Mouse (Mus musculus): Measurements from ENCODE around the gene AL731706.2. TPM values are rescaled to one million over a fixed set of nuclear protein-coding genes. Genes with fewer than 3 reads are reported as not detected.

AL731706.2 gene
- total and polyA plus RNA-seq, 3 experiments = 51.2 TPM; not detected in 2

DNA sequence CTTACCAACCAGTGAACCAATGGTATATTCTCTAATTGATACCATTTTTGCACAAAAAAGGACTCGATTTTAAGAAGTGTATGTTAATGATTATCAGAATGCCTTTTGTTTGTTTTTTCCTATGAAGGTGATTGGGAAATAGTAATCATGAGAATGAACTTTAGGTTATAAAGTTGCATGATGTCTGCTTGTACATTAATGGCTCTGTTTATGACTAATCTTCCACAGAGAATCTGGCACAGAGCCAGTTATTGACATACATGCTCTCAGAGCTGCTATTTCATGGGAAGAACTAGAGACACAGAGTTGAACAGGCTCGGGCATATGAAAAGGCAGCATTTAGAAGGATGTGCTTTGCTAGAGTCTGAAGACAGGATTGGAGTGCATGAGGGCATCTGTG lies 10.7 kb upstream of the AL731706.2 start:
- no peak overlapping the region for H3K9ac ChIP-seq (ENCODE audit: control insufficient read depth, low read depth, low read length, poor library complexity, severe bottlenecking)
- no peak for TF ChIP-seq POLR2A (IDR thresholded peaks at IDR 0.05; ENCODE audit: control insufficient read depth in 1 of 2, insufficient read depth in 1 of 2, low read depth in 1 of 2, low read length in 2 of 2, poor library complexity in 1 of 2)
- TF ChIP-seq BHLHE40 (IDR thresholded peaks at IDR 0.05; ENCODE audit: borderline replicate concordance, low read depth, low read length) = no peak
- no peak overlapping the region for H3K4me3 ChIP-seq (ENCODE audit: control insufficient read depth in 1 of 2, insufficient read depth in 1 of 2, low read depth in 2 of 2, low read length in 2 of 2)
- DNase-seq (ENCODE audit: low read depth, low spot score) = peak; percentile 41
- no peaks in the 10 kb centered on the region for H3K27me3 ChIP-seq (ENCODE audit: control insufficient read depth in 1 of 2, insufficient read depth in 2 of 2, low read length in 2 of 2)
- no peak overlapping the region for H3K27ac ChIP-seq (ENCODE audit: control insufficient read depth, low read depth, low read length)
- H3K36me3 ChIP-seq (ENCODE audit: control insufficient read depth in 1 of 2, insufficient read depth in 2 of 2, low read length in 2 of 2) = peaks cover 0 to 13% of the 10 kb centered on the region in 2 experiments; a peak in 2 of 4 replicates
- H3K4me1 ChIP-seq (ENCODE audit: control insufficient read depth in 1 of 2, insufficient read depth in 2 of 2, low read length in 2 of 2) = peaks cover 2 to 7% of the 10 kb centered on the region in 2 experiments; a peak in 2 of 4 replicates
- peaks cover 7% of the 10 kb centered on the region for H3K79me2 ChIP-seq (ENCODE audit: control insufficient read depth, insufficient read depth, low read length, poor library complexity)
- H3K9me3 ChIP-seq (replicated peaks; ENCODE audit: insufficient read depth, low read length) = no peaks in the 10 kb centered on the region

GRCm38 (mm10) chr2:136894494-136894893 lies 9.0 kb upstream of the AL731706.2 start:
- TF ChIP-seq MAZ (IDR thresholded peaks at IDR 0.05; ENCODE audit: low read depth, low read length) (no peak), ZNF384 (IDR thresholded peaks at IDR 0.05; ENCODE audit: low read depth, low read length) (peak; percentile 93), POLR2AphosphoS2 (IDR thresholded peaks at IDR 0.05; ENCODE audit: low read length) (no peak), GATA1 (IDR thresholded peaks at IDR 0.05; ENCODE audit: low read depth, low read length) (peak; percentile 52), EP300 (IDR thresholded peaks at IDR 0.05; ENCODE audit: low read depth in 1 of 2, low read length in 2 of 2) (peak in 1 of 2 experiments; percentile 26; a peak in 1 of 4 replicates), TCF12 (IDR thresholded peaks at IDR 0.05; ENCODE audit: low read depth, low read length) (peak; percentile 37; the same call in 1 of the 2 replicates), JUND (IDR thresholded peaks at IDR 0.05; ENCODE audit: low read depth, low read length) (no peak), TAL1 (IDR thresholded peaks at IDR 0.05; ENCODE audit: low read length) (peak; percentile 45), CHD2 (IDR thresholded peaks at IDR 0.05; ENCODE audit: low read length) (no peak), MAX (IDR thresholded peaks at IDR 0.05; ENCODE audit: low read length) (no peak), ZMIZ1 (IDR thresholded peaks at IDR 0.05; ENCODE audit: low read depth, low read length) (no peak), MXI1 (IDR thresholded peaks at IDR 0.05; ENCODE audit: low read depth, low read length) (no peak), MYC (IDR thresholded peaks at IDR 0.05; ENCODE audit: low read depth, low read length) (no peak)
- Histone ChIP-seq H3K9me3 (replicated peaks; ENCODE audit: insufficient read depth, low read length) (no peaks in the 10 kb centered on the region), H3K79me2 (ENCODE audit: control insufficient read depth, insufficient read depth, low read length, poor library complexity) (peaks cover 14% of the 10 kb centered on the region), H3K4me1 (ENCODE audit: control insufficient read depth in 1 of 2, insufficient read depth in 2 of 2, low read length in 2 of 2) (peaks cover 2 to 11% of the 10 kb centered on the region in 2 experiments; a peak in 3 of 4 replicates), H3K27me3 (ENCODE audit: control insufficient read depth in 1 of 2, insufficient read depth in 2 of 2, low read length in 2 of 2) (no peaks in the 10 kb centered on the region), H3K36me3 (ENCODE audit: control insufficient read depth in 1 of 2, insufficient read depth in 2 of 2, low read length in 2 of 2) (peaks cover 0 to 21% of the 10 kb centered on the region in 2 experiments; a peak in 2 of 4 replicates), H3K4me3 (ENCODE audit: control insufficient read depth in 1 of 2, insufficient read depth in 1 of 2, low read depth in 2 of 2, low read length in 2 of 2) (no peak overlapping the region), H3K9ac (ENCODE audit: control insufficient read depth, low read depth, low read length, poor library complexity, severe bottlenecking) (no peak overlapping the region), H3K27ac (ENCODE audit: control insufficient read depth, low read depth, low read length) (no peak overlapping the region)
- DNase-seq (ENCODE audit: low read depth, low spot score) = peak; percentile 70

GRCm38 (mm10) chr2:136891951-136892371 lies 6.5 kb upstream of the AL731706.2 start:
- DNase-seq (ENCODE audit: low read depth, low spot score) = peak; percentile 98
- Histone ChIP-seq H3K4me1 (ENCODE audit: control insufficient read depth in 1 of 2, insufficient read depth in 2 of 2, low read length in 2 of 2) (peaks cover 3 to 11% of the 10 kb centered on the region in 2 experiments), H3K4me3 (ENCODE audit: control insufficient read depth in 1 of 2, insufficient read depth in 1 of 2, low read depth in 2 of 2, low read length in 2 of 2) (peak overlapping the region; percentile 71 to 90), H3K9me3 (replicated peaks; ENCODE audit: insufficient read depth, low read length) (no peaks in the 10 kb centered on the region), H3K79me2 (ENCODE audit: control insufficient read depth, insufficient read depth, low read length, poor library complexity) (peaks cover 19% of the 10 kb centered on the region), H3K9ac (ENCODE audit: control insufficient read depth, low read depth, low read length, poor library complexity, severe bottlenecking) (peak overlapping the region; percentile 88), H3K27ac (ENCODE audit: control insufficient read depth, low read depth, low read length) (peak overlapping the region; percentile 85), H3K36me3 (ENCODE audit: control insufficient read depth in 1 of 2, insufficient read depth in 2 of 2, low read length in 2 of 2) (peaks cover 0 to 21% of the 10 kb centered on the region in 2 experiments; a peak in 2 of 4 replicates), H3K27me3 (ENCODE audit: control insufficient read depth in 1 of 2, insufficient read depth in 2 of 2, low read length in 2 of 2) (no peaks in the 10 kb centered on the region)
- TF ChIP-seq CTCF (IDR thresholded peaks at IDR 0.05 in 2 of 3, conservative IDR thresholded peaks at IDR 0.05 in 1 of 3; ENCODE audit: control insufficient read depth in 1 of 3, insufficient read depth in 1 of 3, low read depth in 2 of 3, low read length in 3 of 3, poor library complexity in 1 of 3, severe bottlenecking in 1 of 3) (no peak), ZKSCAN1 (IDR thresholded peaks at IDR 0.05; ENCODE audit: low read depth, low read length) (no peak; the same call in 1 of the 2 replicates), NRF1 (IDR thresholded peaks at IDR 0.05; ENCODE audit: insufficient read depth, low read depth, low read length, poor library complexity, severe bottlenecking) (peak; percentile 78), ETS1 (IDR thresholded peaks at IDR 0.05; ENCODE audit: low read depth, low read length) (0 out of 2 replicates have a peak, but pooled peaks have one; percentile 56), USF1 (IDR thresholded peaks at IDR 0.05; ENCODE audit: low read depth, low read length) (no peak), MYB (IDR thresholded peaks at IDR 0.05; ENCODE audit: low read depth, low read length) (peak; percentile 94), KAT2A (conservative IDR thresholded peaks at IDR 0.05; ENCODE audit: low read depth, low read length) (peak; percentile 98), TAL1 (IDR thresholded peaks at IDR 0.05; ENCODE audit: low read length) (no peak), SMC3 (IDR thresholded peaks at IDR 0.05; ENCODE audit: low read depth, low read length) (no peak), TCF12 (IDR thresholded peaks at IDR 0.05; ENCODE audit: low read depth, low read length) (no peak; the same call in 1 of the 2 replicates), RAD21 (IDR thresholded peaks at IDR 0.05; ENCODE audit: low read depth, low read length) (no peak), GATA1 (IDR thresholded peaks at IDR 0.05; ENCODE audit: low read depth, low read length) (peak; percentile 43; the same call in 1 of the 2 replicates), POLR2AphosphoS2 (IDR thresholded peaks at IDR 0.05; ENCODE audit: low read length) (peak; percentile 55; the same call in 1 of the 2 replicates), MXI1 (IDR thresholded peaks at IDR 0.05; ENCODE audit: low read depth, low read length) (no peak), ZMIZ1 (IDR thresholded peaks at IDR 0.05; ENCODE audit: low read depth, low read length) (peak; percentile 86), SIN3A (IDR thresholded peaks at IDR 0.05; ENCODE audit: low read length) (peak; percentile 52), RCOR1 (IDR thresholded peaks at IDR 0.05; ENCODE audit: low read depth, low read length) (peak; percentile 99)
